Mouse (Mus musculus) kidney, postnatal 4 days (tissue): ENCODE measurements around the gene Acsl3.

Experiments used
- DNase-seq, 2 experiments: peaks; one replicate each; pipeline ENCODE4 v3.0.0; 2021; ENCODE audit warnings: mixed read lengths in 2 of 2

Gene Acsl3

GRCm38 (mm10) chr1:78657671-78658440 is at the start of gene Acsl3, which contains the start of gene Utp14b:
Gene Acsl3 (plus strand): TSS chr1:78657825.
Gene Utp14b (plus strand): TSS chr1:78658038.
- DNase-seq, result peak; percentile 97 to 99

- DNase-seq, result no peak
These were observed 48.3 kb upstream of the Acsl3 start for GRCm38 (mm10) chr1:78609134-78609907.

GRCm38 (mm10) chr1:78611039-78611438 is 46.6 kb upstream of the Acsl3 start:
- no peak for DNase-seq

- no peak for DNase-seq
These were observed 44.7 kb upstream of the Acsl3 start for GRCm38 (mm10) chr1:78612959-78613358.

GRCm38 (mm10) chr1:78624352-78624751 is 33.3 kb upstream of the Acsl3 start:
- no peak for DNase-seq

GRCm38 (mm10) chr1:78634486-78634885 is 23.1 kb upstream of the Acsl3 start:
- DNase-seq, result no peak

GRCm38 (mm10) chr1:78640871-78641270 is 16.8 kb upstream of the Acsl3 start:
- DNase-seq, result no peak

GRCm38 (mm10) chr1:78641791-78642190 is 15.8 kb upstream of the Acsl3 start:
- no peak for DNase-seq

GRCm38 (mm10) chr1:78642197-78642596 is 15.4 kb upstream of the Acsl3 start:
- no peak for DNase-seq

GRCm38 (mm10) chr1:78647317-78647885 is 10.2 kb upstream of the Acsl3 start:
- DNase-seq, result no peak

- no peak for DNase-seq
These were observed 8.2 kb upstream of the Acsl3 start for GRCm38 (mm10) chr1:78649269-78650061.

- DNase-seq, result peak; percentile 8 to 33
These were observed 1.2 kb upstream of the Acsl3 start for GRCm38 (mm10) chr1:78656472-78656871.

- no peak for DNase-seq
These were observed 500 bp upstream of the Acsl3 start for GRCm38 (mm10) chr1:78657021-78657629.

- DNase-seq, result peak; percentile 21 to 47
These were observed 1.0 kb downstream of the Acsl3 start for GRCm38 (mm10) chr1:78658441-78659269.

GRCm38 (mm10) chr1:78659270-78659823 is 1.7 kb downstream of the Acsl3 start:
- no peak for DNase-seq

GRCm38 (mm10) chr1:78664326-78664725 is 6.7 kb downstream of the Acsl3 start:
- DNase-seq, result no peak

GRCm38 (mm10) chr1:78665954-78666499 is 8.4 kb downstream of the Acsl3 start:
- no peak for DNase-seq

- DNase-seq, result no peak
These were observed 9.0 kb downstream of the Acsl3 start for GRCm38 (mm10) chr1:78666585-78666984.

- DNase-seq, result no peak
These were observed 24.7 kb downstream of the Acsl3 start for GRCm38 (mm10) chr1:78682291-78682690.

- no peak for DNase-seq
These were observed 26.5 kb downstream of the Acsl3 start for GRCm38 (mm10) chr1:78684128-78684527.

GRCm38 (mm10) chr1:78686872-78687271 is 29.2 kb downstream of the Acsl3 start:
- peak; percentile 28 to 32 for DNase-seq
